Mouse (Mus musculus): ENCODE results near the gene Ppil6. TPM values are rescaled to one million over a fixed set of nuclear protein-coding genes. Genes with fewer than 3 reads are reported as not detected.

Gene Ppil6
- 0.12 and 0.20 TPM in 2 replicates for polyA plus RNA-seq (2015; fragmentation: Nextera tagmentation; extraction: Ambion mirVana)

DNA sequence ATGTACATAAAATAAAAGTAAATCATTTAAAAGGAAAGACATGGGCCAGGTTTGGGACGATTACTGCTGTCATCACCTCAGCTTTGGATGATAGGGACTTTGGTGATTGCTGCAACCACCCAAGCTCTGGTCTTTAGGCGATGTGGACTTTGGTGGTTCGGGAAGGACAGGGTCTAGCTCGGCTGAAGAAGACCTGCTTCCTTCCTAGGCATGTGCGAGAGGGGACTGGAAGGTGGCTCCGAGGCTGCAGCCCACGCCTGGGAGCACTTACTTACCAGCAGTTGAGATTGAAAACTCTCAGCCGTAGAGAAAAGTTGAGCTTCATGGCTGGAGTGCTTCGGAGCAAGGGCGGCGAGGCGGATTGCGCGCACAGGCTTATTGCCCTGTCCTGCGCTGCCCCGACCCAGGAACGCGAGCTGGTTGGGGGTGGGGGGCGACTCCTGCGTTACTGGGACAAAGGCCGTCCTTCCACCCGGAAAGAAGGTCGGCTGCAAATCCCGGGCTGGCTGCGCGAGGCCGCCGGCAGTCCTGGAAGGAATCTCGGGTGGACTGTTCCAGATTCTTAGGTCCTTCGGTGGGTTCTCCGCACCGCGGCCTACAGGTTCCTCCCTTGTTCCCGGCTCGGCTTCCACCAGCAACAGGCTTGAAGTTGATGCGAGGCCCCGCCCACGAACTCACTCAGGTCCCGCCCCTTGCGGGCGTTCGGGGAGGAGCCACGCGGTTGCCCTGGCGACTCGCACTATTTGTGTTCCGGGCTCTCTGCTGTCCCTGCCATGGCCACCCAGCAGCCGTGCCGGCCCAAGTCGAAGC, at the start of gene Ppil6, which contains the start of gene Smpd2:
Gene Ppil6 (plus strand): TSS at position 732 of the 810 bp plus-strand sequence.
Gene Smpd2 (minus strand): TSS at position 662 of the 810 bp plus-strand sequence.
- Histone ChIP-seq H3K4me3 (replicated peaks) (peak within 1 kb of the TSS; percentile 65), H3K36me3 (replicated peaks) (0 out of 2 replicates have a peak, but pooled peaks cover 17% of the 10 kb centered on the region), H3K9me3 (replicated peaks) (no peaks in the 10 kb centered on the region), H3K9ac (peak within 1 kb of the TSS; percentile 55), H3K27ac (replicated peaks) (no peak within 1 kb of the TSS; the same call in none of the 2 replicates), H3K27me3 (peaks cover 39% of the 10 kb centered on the region), H3K4me1 (replicated peaks) (peaks cover 24% of the 10 kb centered on the region), H3K4me2 (peak within 1 kb of the TSS; percentile 99)
- ATAC-seq (ENCODE audit: insufficient read depth): peak; percentile 80
- WGBS (ENCODE audit: insufficient replicate concordance): under 1% methylated on average over 50 of the region's 50 CpGs

DNA sequence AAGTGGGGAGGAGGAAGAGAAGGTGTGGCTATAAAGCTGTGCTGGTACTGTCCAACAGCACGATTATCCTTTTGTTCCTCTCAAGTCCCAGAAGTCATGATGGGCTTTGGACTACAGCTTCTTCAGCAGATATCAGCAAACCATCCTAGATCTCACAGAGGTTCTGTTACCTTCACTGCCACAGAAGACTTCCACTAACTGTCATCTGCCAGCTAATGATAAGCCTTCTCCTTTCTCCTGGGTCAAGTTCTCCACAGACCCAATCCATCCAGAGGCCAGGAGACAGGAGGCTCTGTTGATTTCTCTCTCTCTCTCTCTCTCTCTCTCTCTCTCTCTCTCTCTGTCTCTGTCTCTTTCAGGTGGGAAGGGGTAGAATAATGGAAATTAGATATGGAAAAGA, 42.0 kb upstream of the Ppil6 start:
- Histone ChIP-seq H3K36me3 (replicated peaks) (peaks cover 12% of the 10 kb centered on the region; the same call in 1 of the 2 replicates), H3K4me2 (peak overlapping the region; percentile 2; the same call in 1 of the 2 replicates), H3K4me3 (replicated peaks) (no peak overlapping the region), H3K27me3 (no peaks in the 10 kb centered on the region), H3K27ac (replicated peaks) (no peak overlapping the region), H3K9me3 (replicated peaks) (no peaks in the 10 kb centered on the region), H3K4me1 (replicated peaks) (peaks cover 41% of the 10 kb centered on the region), H3K9ac (0 out of 2 replicates have a peak overlapping the region, but pooled peaks have one; percentile 1)
- WGBS (ENCODE audit: insufficient replicate concordance): 26% methylated on average over 1 of the region's 1 CpGs
- no peak for ATAC-seq (ENCODE audit: insufficient read depth)

DNA sequence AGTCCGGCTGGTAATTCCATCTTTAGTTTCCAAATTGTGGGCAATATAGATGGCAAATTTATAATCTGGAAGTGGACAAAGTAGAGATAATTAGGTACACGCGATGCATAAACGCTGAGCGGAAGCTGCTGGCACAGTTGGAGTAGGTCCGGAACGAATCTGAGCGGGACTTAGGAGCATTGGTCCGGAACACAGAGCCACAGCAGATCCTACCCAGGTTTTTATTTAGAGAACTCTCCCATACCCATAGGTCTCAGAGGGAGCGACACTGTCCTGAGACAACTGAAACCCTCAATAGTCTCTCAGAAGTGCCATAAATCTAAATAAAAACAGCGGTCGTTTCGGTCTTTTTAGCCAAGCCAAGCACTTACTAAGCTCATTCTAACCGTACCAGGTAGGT, 40.6 kb upstream of the Ppil6 start:
- ATAC-seq (ENCODE audit: insufficient read depth): peak; percentile 26; the same call in 1 of the 2 replicates
- Histone ChIP-seq H3K36me3 (replicated peaks) (peaks cover 12% of the 10 kb centered on the region; the same call in 1 of the 2 replicates), H3K9me3 (replicated peaks) (no peaks in the 10 kb centered on the region), H3K27me3 (no peaks in the 10 kb centered on the region), H3K4me2 (peak overlapping the region; percentile 90), H3K9ac (peak overlapping the region; percentile 97), H3K4me1 (replicated peaks) (peaks cover 41% of the 10 kb centered on the region), H3K27ac (replicated peaks) (peak overlapping the region; percentile 87), H3K4me3 (replicated peaks) (peak overlapping the region; percentile 85)
- WGBS (ENCODE audit: insufficient replicate concordance): 12% methylated on average over 14 of the region's 14 CpGs

DNA sequence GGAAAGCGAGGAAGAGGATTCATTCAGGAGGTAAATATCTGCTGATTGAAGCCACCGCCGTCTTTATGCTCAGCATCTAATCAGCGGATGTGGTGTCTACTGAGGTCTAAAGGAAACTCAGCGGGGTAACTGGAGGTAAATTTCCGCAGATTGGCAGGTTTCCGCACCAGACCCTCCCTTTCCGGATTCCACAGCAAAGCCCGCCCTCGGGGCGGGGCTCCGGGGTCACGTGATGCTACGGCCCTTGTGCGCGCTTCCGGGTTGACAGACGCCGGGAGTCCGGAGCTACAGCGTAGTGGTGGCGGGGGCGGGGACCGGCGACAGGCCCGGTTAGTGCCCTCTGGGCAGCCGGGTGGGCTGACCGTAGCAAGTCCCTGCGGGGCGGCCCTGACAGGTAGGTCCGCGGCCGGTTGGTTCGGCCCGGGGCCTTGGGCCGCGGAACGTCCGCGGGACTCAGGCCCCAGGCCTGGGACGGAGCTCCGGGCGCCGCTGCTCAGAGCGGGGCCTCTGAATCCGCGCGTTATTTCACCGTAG, 40.0 kb upstream of the Ppil6 start, which contains the start of gene Zbtb24:
Gene Zbtb24 (plus strand): TSS at position 247 of the 534 bp plus-strand sequence.
- H3K9ac ChIP-seq: peak within 1 kb of the TSS; percentile 97
- H3K4me2 ChIP-seq: peak within 1 kb of the TSS; percentile 90
- WGBS (ENCODE audit: insufficient replicate concordance): under 1% methylated on average over 49 of the region's 49 CpGs
- H3K4me1 ChIP-seq (replicated peaks): peaks cover 41% of the 10 kb centered on the region
- peak within 1 kb of the TSS; percentile 87 for H3K27ac ChIP-seq (replicated peaks)
- H3K4me3 ChIP-seq (replicated peaks): peak within 1 kb of the TSS; percentile 85
- ATAC-seq (ENCODE audit: insufficient read depth): peak; percentile 95
- no peaks in the 10 kb centered on the region for H3K9me3 ChIP-seq (replicated peaks)
- no peaks in the 10 kb centered on the region for H3K27me3 ChIP-seq
- H3K36me3 ChIP-seq (replicated peaks): peaks cover 16% of the 10 kb centered on the region; the same call in 1 of the 2 replicates

DNA sequence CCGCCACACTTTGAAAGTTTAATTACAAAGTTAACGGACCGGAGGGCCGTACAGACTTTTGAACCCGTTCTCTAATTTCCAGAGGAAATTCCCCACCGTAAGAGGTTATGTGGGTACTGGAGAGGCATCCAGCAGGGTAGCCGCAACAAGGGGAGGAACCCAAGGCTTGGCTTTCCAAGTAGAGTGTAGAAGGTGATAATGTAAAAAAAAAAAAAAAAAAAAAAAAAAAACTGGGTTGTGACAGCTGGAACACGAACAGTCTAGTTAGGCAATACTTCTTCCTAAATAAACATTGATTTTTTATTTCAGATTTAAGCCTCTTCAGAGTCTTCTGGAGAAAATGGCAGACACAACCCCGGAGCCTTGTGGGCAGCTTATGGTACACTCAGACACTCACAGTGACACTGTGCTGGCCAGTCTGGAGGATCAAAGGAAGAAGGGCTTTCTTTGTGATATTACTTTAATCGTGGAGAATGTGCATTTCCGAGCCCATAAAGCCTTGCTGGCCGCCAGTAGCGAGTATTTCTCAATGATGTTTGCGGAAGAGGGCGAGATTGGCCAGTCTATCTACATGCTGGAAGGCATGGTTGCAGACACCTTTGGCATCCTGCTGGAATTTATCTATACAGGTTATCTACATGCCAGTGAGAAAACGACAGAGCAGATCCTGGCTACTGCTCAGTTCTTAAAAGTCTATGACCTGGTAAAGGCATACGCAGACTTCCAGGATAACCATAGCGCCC, 39.3 kb upstream of the Ppil6 start:
- peaks cover 22% of the 10 kb centered on the region for H3K36me3 ChIP-seq (replicated peaks)
- H3K4me3 ChIP-seq (replicated peaks): peak overlapping the region; percentile 85
- peaks cover 44% of the 10 kb centered on the region for H3K4me1 ChIP-seq (replicated peaks)
- no peaks in the 10 kb centered on the region for H3K27me3 ChIP-seq
- H3K9me3 ChIP-seq (replicated peaks): no peaks in the 10 kb centered on the region
- WGBS (ENCODE audit: insufficient replicate concordance): 44% methylated on average over 18 of the region's 18 CpGs
- peak overlapping the region; percentile 97 for H3K9ac ChIP-seq
- peak overlapping the region; percentile 87 for H3K27ac ChIP-seq (replicated peaks)
- ATAC-seq (ENCODE audit: insufficient read depth): no peak
- H3K4me2 ChIP-seq: peak overlapping the region; percentile 90

DNA sequence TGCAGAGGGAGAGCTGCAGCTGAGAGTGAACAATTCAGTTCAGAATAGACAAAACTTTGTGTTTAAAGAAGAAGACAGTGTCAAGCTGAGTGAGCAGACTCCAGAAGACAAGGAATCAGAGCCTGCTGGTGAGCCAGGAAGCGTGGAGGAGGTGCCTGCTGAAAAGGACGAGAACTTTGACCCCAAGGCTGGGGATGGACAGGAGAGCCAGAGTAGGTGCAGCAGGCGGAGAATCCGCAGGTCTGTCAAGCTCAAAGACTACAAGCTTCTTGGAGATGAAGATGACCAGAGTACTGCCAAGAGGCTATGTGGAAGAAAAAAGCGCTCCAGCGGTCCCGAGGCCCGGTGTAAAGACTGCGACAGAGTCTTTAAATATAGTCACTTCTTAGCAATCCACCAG, 38.6 kb upstream of the Ppil6 start:
- H3K4me2 ChIP-seq: peak overlapping the region; percentile 90; the same call in 1 of the 2 replicates
- H3K4me1 ChIP-seq (replicated peaks): peaks cover 49% of the 10 kb centered on the region
- ATAC-seq (ENCODE audit: insufficient read depth): no peak
- no peaks in the 10 kb centered on the region for H3K9me3 ChIP-seq (replicated peaks)
- H3K36me3 ChIP-seq (replicated peaks): peaks cover 29% of the 10 kb centered on the region
- whole genome bisulfite sequencing (ENCODE audit: insufficient replicate concordance): 89% methylated on average over 9 of the region's 9 CpGs
- H3K9ac ChIP-seq: no peak overlapping the region
- no peak overlapping the region for H3K4me3 ChIP-seq (replicated peaks)
- H3K27ac ChIP-seq (replicated peaks): 0 out of 2 replicates have a peak overlapping the region, but pooled peaks have one; percentile 9
- H3K27me3 ChIP-seq: no peaks in the 10 kb centered on the region

DNA sequence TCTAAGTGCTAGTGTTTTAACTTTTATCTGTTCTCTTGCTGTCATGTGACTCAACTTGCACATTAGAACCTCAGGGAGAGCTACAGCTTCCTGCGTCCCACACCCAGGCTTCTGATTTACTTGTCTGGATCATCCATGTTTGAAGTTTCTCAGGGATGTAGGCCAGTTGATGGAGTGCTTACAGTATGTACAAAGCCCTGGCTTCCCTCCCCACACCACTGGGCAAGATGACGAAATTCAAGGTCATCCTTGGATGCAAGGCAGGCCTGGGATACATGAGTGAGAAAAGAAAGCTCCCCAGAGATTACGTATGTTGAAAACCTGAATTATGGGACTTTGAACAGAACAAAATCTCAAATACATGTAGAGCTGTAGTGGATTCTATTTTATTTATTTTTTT, 37.4 kb upstream of the Ppil6 start:
- Histone ChIP-seq H3K9ac (no peak overlapping the region), H3K4me3 (replicated peaks) (no peak overlapping the region), H3K4me1 (replicated peaks) (peaks cover 49% of the 10 kb centered on the region), H3K27me3 (no peaks in the 10 kb centered on the region), H3K9me3 (replicated peaks) (no peaks in the 10 kb centered on the region), H3K4me2 (no peak overlapping the region), H3K36me3 (replicated peaks) (peaks cover 36% of the 10 kb centered on the region), H3K27ac (replicated peaks) (no peak overlapping the region)
- no peak for ATAC-seq (ENCODE audit: insufficient read depth)
- 81% methylated on average over 3 of the region's 3 CpGs for WGBS (ENCODE audit: insufficient replicate concordance)

DNA sequence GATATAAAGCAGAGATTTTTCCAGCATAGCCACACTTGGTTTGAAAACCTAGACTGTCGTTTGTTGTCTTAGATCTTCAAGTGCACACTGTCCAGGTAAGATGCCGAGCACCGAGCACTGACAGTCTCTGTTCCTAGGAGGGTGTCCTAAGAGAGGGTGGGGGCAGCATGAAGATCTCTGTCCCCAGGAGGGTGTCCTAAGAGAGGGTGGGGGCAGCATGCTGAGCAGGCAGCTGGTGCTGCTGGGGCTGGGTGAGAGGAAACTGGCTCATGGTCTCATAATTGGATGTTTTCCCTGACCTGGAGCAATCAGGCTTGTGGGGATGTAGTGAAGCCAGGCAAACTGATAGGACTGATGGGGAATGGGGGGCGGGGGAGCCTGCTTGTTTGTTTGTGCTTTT, 30.2 kb upstream of the Ppil6 start:
- H3K4me2 ChIP-seq: no peak overlapping the region
- H3K9ac ChIP-seq: no peak overlapping the region
- 79% methylated on average over 4 of the region's 4 CpGs for WGBS (ENCODE audit: insufficient replicate concordance)
- H3K4me1 ChIP-seq (replicated peaks): peaks cover 8% of the 10 kb centered on the region
- H3K9me3 ChIP-seq (replicated peaks): no peaks in the 10 kb centered on the region
- no peak overlapping the region for H3K27ac ChIP-seq (replicated peaks)
- H3K36me3 ChIP-seq (replicated peaks): peaks cover 47% of the 10 kb centered on the region
- ATAC-seq (ENCODE audit: insufficient read depth): no peak
- H3K27me3 ChIP-seq: no peaks in the 10 kb centered on the region
- H3K4me3 ChIP-seq (replicated peaks): no peak overlapping the region

DNA sequence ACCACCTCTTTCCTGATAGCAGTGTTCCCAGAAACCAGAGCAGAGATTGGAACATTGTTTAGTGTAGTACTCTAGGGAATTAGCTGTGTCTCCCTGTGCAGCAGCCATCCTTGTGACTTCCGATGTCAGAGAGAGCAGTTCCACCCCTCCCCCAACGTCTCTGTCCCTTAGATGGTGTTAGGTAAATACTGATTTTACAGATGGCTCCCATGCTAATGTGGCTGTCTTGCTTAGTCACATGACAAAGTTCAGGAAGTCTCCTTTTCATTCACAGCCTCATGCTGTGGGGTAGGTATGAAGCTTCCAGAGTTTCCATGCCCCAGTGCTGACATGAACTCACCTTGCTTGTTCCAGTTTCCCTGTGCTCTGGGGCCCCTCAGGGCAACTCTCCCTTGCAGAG, 29.7 kb upstream of the Ppil6 start:
- H3K27ac ChIP-seq (replicated peaks): no peak overlapping the region
- no peaks in the 10 kb centered on the region for H3K9me3 ChIP-seq (replicated peaks)
- H3K4me3 ChIP-seq (replicated peaks): no peak overlapping the region
- H3K27me3 ChIP-seq: no peaks in the 10 kb centered on the region
- WGBS (ENCODE audit: insufficient replicate concordance): 24% methylated on average over 2 of the region's 2 CpGs
- no peak overlapping the region for H3K9ac ChIP-seq
- no peak for ATAC-seq (ENCODE audit: insufficient read depth)
- peaks cover 8% of the 10 kb centered on the region for H3K4me1 ChIP-seq (replicated peaks)
- peaks cover 42% of the 10 kb centered on the region for H3K36me3 ChIP-seq (replicated peaks)
- no peak overlapping the region for H3K4me2 ChIP-seq

DNA sequence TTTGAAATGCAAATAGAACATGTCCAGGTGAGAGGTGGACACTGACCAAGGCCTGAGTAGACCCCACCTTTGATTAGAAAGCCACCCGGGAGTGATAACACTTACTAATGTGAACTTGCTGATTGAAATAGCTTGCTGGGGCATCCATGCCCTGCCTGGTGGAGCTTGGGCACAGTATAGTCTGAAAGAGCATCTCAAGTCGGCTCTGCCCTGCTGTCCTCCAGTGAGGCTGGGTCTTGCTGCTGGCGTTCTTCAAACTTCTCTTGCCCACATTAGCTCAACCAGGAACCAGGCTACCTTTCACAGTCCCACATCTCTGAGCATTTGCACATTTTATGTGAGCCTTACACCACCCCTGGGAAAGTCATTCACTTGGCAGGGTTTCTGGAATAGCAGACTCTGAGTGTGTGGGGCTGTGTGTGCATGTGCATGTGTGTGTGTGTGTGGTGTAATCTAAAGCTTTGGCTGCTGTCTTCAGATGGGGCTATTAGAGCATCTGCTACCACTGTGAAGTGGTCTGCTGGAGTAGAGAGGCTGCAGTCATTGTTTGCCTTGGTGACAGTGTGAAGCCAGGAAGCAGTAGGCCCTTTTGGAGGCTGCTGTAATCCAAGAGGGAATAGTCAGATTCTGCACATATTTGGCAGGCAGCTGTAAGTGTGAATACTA, 29.0 kb upstream of the Ppil6 start:
- H3K27ac ChIP-seq (replicated peaks): no peak overlapping the region
- 62% methylated on average over 3 of the region's 3 CpGs for WGBS (ENCODE audit: insufficient replicate concordance)
- no peak overlapping the region for H3K9ac ChIP-seq
- H3K27me3 ChIP-seq: no peaks in the 10 kb centered on the region
- no peak overlapping the region for H3K4me3 ChIP-seq (replicated peaks)
- no peak for ATAC-seq (ENCODE audit: insufficient read depth)
- H3K9me3 ChIP-seq (replicated peaks): no peaks in the 10 kb centered on the region
- peaks cover 3% of the 10 kb centered on the region; the same call in 1 of the 2 replicates for H3K4me1 ChIP-seq (replicated peaks)
- H3K36me3 ChIP-seq (replicated peaks): peaks cover 37% of the 10 kb centered on the region
- H3K4me2 ChIP-seq: no peak overlapping the region
